Mouse (Mus musculus) cortical plate, adult 2 months (tissue): Measurements from ENCODE around the gene Adgra1. TPM values are rescaled to one million over a fixed set of nuclear protein-coding genes. Genes with fewer than 3 reads are reported as not detected.

Experiments
- H3K27ac ChIP-seq: fragments of 200-500 bp; 2 replicates; pipeline ENCODE4 v1.5.1; 2012; ENCODE audit warnings: low read length, control low read depth, inconsistent platforms; ENCODE audit not compliant: insufficient read depth
- H3K4me1 ChIP-seq: fragments of 200-500 bp; 2 replicates; pipeline ENCODE4 v1.6.1; 2011; ENCODE audit warnings: low read length; ENCODE audit not compliant: control insufficient read depth, insufficient read depth
- H3K4me3 ChIP-seq: fragments of 200-500 bp; 2 replicates; pipeline ENCODE4 v1.5.1; 2011; ENCODE audit warnings: mild to moderate bottlenecking, low read length, control low read depth; ENCODE audit not compliant: insufficient read depth
- CTCF ChIP-seq: fragments of 200-500 bp; IDR thresholded peaks from 2 replicates; pipeline ENCODE4 v1.5.1; 2011; ENCODE audit warnings: mild to moderate bottlenecking, control low read depth, low read length; ENCODE audit not compliant: insufficient read depth; ENCODE audit errors: extremely low read depth
- POLR2A ChIP-seq: fragments of 200-500 bp; IDR thresholded peaks from 2 replicates; pipeline ENCODE4 v1.6.1; 2011; ENCODE audit warnings: mild to moderate bottlenecking, low read length, control low read depth; ENCODE audit not compliant: insufficient read depth; ENCODE audit errors: extremely low read depth
- polyA plus RNA-seq: library from polyadenylated mRNA; depleted of rRNA; stranded (reverse); fragments of >200 nt; gene quantifications from 2 replicates; pipeline ENCODE4 v1.2.3, GENCODE M21; 2012

The Adgra1 gene
- polyA plus RNA-seq, 1 experiment, result 41.6 TPM

GRCm38 (mm10) chr7:139843776-139844175 lies 9.8 kb downstream of the Adgra1 start:
- H3K4me3 ChIP-seq, result no peak overlapping the region
- H3K4me1 ChIP-seq, result peaks cover 3% of the 10 kb centered on the region
- H3K27ac ChIP-seq, result no peak overlapping the region
- TF ChIP-seq POLR2A, result no peak
- TF ChIP-seq CTCF, result no peak

- TF ChIP-seq POLR2A (no peak), CTCF (peak; percentile 32)
- no peak overlapping the region for H3K27ac ChIP-seq
- H3K4me3 ChIP-seq, result no peak overlapping the region
- H3K4me1 ChIP-seq, result peaks cover 7% of the 10 kb centered on the region
These were observed 11.1 kb downstream of the Adgra1 start for GRCm38 (mm10) chr7:139845101-139845500.

DNA sequence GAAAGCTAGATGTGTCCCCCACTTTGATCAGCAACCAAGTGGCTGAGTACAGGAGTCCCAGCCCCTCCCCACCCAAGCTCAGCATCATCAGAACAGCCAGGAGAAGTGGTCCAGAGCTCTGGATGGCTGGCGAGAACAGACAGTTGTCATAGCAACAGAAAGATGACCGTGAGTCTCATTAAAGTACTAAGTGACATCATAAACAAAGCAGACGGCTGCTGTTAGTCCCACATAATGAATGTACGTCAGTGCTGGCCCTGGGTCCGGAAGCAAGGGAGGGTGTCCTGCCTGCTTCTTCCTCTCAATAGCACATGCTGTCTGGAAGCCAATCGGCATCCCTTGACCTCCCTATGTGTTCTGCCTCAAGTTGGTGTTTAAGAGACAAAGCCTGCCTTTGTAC lies 16.2 kb downstream of the Adgra1 start:
- Histone ChIP-seq H3K4me3 (no peak overlapping the region), H3K4me1 (peaks cover 16% of the 10 kb centered on the region), H3K27ac (no peak overlapping the region)
- TF ChIP-seq POLR2A, result no peak
- TF ChIP-seq CTCF, result no peak

- no peak for TF ChIP-seq CTCF
- TF ChIP-seq POLR2A, result no peak
- H3K4me1 ChIP-seq, result peaks cover 16% of the 10 kb centered on the region
- H3K4me3 ChIP-seq, result no peak overlapping the region
- peak overlapping the region; percentile 23; the same call in 1 of the 2 replicates for H3K27ac ChIP-seq
These were observed 16.7 kb downstream of the Adgra1 start for GRCm38 (mm10) chr7:139850677-139851076.

- peak overlapping the region; percentile 17; the same call in 1 of the 2 replicates for H3K27ac ChIP-seq
- H3K4me1 ChIP-seq, result peaks cover 16% of the 10 kb centered on the region
- no peak for TF ChIP-seq CTCF
- no peak for TF ChIP-seq POLR2A
- H3K4me3 ChIP-seq, result no peak overlapping the region
These were observed 17.1 kb downstream of the Adgra1 start for GRCm38 (mm10) chr7:139851098-139851497.

DNA sequence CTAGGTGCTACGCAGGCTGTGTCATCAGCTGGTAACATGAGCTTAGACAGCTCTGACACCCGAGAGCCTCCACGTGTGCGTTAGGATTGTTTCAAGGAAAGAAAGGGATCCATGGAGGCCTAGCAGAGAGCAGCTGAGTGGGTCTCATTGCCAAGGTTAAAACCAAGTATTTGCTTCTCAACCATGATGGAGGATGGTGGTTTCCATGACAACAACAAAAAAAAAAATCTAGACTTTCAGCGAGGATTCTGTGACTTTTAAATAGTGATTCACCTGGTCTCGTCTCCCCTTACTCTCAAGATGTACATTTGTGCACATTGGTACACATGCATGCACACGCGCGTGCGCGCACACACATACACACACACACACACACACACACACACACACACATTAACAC lies 21.3 kb downstream of the Adgra1 start:
- H3K27ac ChIP-seq, result no peak overlapping the region
- H3K4me1 ChIP-seq, result peaks cover 8% of the 10 kb centered on the region
- TF ChIP-seq POLR2A (no peak), CTCF (no peak)
- no peak overlapping the region for H3K4me3 ChIP-seq

DNA sequence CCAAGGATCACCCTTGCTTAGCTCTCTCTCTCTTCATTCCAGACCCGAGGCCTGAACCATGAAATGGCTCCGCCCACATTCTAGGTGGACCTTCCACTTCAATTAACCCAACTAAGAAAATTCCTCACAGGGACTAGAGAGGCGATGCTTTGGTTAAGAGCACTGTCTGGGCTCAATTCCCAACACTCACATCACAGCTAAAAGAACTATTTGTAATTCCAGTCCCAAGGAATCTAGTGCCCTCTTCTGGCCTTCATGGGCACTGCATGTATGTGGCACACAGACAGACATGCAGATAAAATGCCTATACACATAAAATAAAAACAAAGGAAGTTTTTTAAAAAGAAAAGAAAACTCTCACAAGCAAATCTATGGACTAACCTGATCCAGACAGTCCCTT lies 27.4 kb downstream of the Adgra1 start:
- no peak overlapping the region for H3K27ac ChIP-seq
- TF ChIP-seq CTCF (peak; percentile 89), POLR2A (no peak)
- H3K4me1 ChIP-seq, result no peaks in the 10 kb centered on the region
- H3K4me3 ChIP-seq, result no peak overlapping the region

GRCm38 (mm10) chr7:139863076-139863475 lies 29.1 kb downstream of the Adgra1 start:
- no peak overlapping the region for H3K27ac ChIP-seq
- TF ChIP-seq CTCF, result no peak
- no peak for TF ChIP-seq POLR2A
- H3K4me1 ChIP-seq, result no peaks in the 10 kb centered on the region
- H3K4me3 ChIP-seq, result no peak overlapping the region

GRCm38 (mm10) chr7:139864253-139864652 lies 30.3 kb downstream of the Adgra1 start:
- H3K4me3 ChIP-seq, result no peak overlapping the region
- TF ChIP-seq POLR2A (no peak), CTCF (peak; percentile 61)
- no peak overlapping the region for H3K27ac ChIP-seq
- no peaks in the 10 kb centered on the region for H3K4me1 ChIP-seq

- Histone ChIP-seq H3K4me3 (no peak overlapping the region), H3K4me1 (no peaks in the 10 kb centered on the region), H3K27ac (no peak overlapping the region)
- no peak for TF ChIP-seq POLR2A
These were observed 30.9 kb downstream of the Adgra1 start for GRCm38 (mm10) chr7:139864871-139865270.

GRCm38 (mm10) chr7:139871014-139871413 lies 37.0 kb downstream of the Adgra1 start:
- Histone ChIP-seq H3K4me1 (peaks cover 4% of the 10 kb centered on the region), H3K27ac (no peak overlapping the region)
- no peak for TF ChIP-seq CTCF
- TF ChIP-seq POLR2A, result no peak

More at GRCm38 (mm10) chr7:139871014-139871413, 37.0 kb downstream of the Adgra1 start:
- H3K4me3 ChIP-seq, result no peak overlapping the region
